Mouse (Mus musculus) activated CD4-positive, CD25-positive, alpha-beta regulatory T cell, adult 4 months (primary cell): ENCODE data around the gene Fam117a. TPM values are rescaled to one million over a fixed set of nuclear protein-coding genes. Genes with fewer than 3 reads are reported as not detected.
A peak's percentile ranks its signal among the peaks of the same experiment; 100 is the strongest.

ENCODE experiments used
- ATAC-seq: one replicate; pipeline ENCODE4 v1.8.0; 2017
- polyA plus RNA-seq, 2 experiments: library from polyadenylated mRNA; unstranded; fragments of 100-300 nt; shearing (Covaris generic); gene quantifications; one replicate each; pipeline ENCODE4 v1.2.1; 2017

Fam117a gene
- polyA plus RNA-seq, 2 experiments from 2014 or later = 17.4 to 21.9 TPM

DNA sequence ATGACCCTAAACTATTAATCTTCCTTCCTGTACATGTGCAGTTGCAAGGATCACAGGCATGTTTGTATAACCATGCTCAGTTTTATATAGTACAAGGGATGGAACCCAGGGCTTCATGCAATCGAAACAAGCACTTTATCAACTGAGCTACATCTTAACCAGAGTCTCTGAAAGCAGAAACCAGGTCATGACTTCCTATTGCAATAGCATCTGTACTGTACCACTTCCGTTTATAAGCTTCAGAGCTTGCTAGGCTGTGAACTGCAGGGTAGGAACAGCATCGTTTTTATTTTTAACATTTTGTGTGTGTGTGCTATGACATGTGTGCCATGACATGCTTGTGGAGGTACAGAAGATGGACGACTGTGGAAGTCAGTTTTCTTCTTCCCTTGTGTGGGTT is 3.6 kb upstream of the Fam117a start:
- peak; percentile 43 for ATAC-seq

DNA sequence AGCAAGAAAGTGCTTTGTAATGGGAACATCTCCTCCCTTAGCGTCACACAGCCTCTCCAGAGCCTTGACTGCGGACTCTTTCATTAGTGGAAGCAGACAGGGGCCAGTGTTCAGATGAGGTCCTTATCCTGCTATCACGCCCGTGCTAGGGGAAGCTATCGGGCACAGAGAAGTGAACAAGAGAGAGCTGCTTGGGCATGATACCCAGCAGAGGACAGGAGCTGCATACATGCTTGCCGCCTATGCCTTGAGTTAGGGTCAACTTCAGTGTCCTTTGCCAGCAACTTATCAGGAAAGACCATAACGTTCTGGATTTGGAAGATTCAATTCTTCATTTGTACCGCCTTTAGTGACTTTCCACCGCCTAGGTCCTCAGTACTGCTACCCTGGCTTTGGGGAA is 3.0 kb upstream of the Fam117a start:
- no peak for ATAC-seq

DNA sequence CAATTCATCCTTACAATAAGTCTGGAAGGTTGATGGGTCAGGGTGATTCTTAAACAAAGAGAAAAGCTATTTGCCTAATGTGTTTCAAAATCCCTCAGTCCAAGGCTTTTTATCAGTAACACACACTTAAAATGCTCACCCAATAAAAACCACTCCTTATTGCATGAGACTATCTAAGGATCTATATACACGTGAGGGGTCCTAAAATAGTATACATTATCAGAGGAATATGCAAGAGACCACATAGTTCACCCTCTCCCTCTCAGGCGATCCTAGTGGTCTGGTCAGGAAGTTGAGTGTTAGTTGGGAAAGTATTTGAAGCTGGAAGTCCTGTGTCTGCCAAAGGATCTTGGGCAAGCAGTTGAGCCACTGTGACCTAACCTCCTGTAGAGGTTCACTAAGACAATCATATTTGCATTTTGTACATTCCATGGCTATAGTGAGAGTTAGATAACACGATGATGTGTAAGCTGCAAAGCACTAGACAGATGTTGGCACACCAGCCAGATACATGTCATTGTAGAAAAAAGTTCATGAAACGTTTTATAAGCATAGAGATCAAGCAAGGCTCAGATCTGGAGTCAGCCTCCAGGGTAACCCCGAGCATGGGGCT is 2.3 kb upstream of the Fam117a start:
- no peak for ATAC-seq

DNA sequence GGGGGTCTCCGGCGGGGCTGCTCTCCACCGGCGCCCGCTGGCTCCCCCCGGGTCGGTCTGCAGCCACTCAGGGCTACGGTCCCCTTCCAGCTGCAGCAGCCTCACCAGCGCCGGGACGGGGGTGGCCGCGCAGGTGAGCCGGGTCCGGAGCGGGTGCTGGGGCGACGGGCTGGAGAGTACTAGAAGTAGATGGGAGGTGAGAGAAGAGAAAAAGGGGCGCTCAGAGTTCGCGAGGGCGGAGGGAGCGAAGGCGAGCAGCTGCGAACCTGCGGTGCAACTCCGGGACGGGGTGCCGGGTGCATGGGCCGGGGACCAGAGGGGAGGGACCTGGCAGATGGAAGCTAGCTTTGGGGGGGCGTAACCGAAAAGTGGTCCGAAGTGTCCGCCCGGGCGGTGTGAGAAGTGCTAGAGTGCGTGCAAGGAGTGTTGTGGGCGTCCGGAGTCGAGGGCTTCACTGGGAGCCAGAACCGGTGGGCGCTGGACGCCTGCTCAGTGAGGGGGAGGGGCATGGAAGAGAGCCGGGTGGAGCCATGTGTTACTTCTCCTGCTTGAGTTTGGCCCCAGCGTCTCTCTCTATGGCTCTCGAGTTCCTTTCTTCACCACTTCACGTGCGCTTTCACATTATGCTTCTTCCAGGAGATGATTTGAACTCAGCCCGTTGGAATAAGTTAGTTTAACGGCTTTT is 453 bp downstream of the Fam117a start:
- ATAC-seq = no peak

DNA sequence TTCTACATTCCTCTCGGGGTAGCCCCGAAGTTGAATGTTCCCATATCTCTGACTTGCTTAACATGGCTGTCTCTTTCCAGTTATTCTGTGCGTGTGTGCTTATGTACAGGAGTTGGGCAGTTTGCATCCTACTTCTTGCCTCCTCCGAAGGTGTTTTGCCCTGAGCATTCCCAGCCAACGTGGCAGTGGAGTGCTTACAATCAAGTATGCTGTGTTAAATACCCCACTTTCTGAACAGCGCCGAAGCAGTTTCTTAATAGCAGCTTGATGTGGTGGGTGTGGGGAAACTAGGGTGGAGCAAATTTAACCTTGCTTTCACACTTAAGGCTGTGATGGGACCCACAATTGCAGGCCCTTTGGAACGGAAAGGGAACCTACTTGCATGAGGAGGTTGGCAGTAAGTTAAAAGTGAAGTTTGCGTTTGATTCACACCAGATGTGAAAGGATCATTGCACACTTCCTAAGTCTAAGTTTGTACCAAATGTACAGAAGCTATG is 1.1 kb downstream of the Fam117a start:
- no peak for ATAC-seq

DNA sequence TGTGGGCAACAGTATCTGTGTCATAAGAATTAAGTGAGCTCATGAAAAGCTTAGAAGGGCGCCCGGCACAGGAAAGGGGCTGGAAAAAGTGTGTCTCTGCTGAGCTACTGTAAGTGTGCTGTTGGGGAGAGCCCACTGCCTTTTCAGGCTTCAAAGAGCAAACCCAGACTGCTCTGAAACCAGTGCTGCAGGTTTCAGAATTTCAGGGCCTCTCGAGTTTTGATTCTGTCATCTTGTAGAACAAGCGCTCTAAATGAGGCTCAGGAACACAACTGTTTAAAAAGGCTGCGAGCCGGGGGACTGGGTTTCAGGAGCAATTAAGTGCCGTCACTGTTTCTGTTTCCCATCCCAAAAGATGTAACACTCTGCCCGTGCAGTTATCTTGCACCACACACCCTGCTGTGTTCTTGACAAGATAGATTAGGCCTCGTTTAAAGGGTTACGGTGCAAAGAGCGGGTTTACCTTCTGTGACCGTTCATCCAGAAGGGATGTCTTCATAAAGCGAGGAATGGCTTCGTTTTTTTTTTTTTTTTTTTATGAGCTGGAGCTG is 2.7 kb downstream of the Fam117a start:
- no peak for ATAC-seq

DNA sequence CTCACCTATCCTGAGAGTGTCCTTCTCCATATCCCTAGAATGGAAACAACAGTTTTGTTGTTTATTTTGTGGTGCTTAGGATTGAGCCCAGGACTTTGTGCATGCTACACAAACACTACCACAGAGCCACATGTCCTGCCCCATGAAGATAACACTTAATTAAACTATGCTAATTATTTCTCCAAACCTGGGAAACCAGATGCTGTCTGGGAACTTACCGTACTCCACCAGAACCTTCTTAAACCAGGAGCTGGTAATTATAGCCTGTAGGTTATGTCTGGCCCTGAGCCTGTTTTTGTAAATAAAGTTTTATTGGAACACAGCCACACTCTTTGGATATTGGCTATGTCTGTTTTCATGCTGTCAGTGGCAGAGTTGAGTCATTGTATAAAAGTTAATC is 3.4 kb downstream of the Fam117a start:
- no peak for ATAC-seq

DNA sequence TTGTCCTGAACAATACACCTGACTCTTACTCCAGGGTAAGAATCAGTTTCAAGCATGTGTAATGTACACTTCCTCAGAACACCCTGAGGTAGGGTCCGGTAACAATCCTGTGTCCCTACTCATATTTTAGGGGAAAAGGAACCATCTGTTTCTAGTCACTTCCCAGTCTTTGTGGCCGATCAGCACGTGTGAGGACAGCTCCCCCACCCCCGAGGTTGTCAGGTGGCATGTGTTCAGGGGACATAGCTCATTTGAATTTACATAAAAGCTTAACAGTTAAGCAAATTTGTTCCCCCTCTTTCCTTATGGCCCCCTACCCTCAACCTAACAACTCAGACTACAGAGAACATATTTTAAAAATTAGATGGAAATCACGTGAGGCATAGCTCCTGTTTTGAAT is 3.8 kb downstream of the Fam117a start:
- ATAC-seq = no peak

DNA sequence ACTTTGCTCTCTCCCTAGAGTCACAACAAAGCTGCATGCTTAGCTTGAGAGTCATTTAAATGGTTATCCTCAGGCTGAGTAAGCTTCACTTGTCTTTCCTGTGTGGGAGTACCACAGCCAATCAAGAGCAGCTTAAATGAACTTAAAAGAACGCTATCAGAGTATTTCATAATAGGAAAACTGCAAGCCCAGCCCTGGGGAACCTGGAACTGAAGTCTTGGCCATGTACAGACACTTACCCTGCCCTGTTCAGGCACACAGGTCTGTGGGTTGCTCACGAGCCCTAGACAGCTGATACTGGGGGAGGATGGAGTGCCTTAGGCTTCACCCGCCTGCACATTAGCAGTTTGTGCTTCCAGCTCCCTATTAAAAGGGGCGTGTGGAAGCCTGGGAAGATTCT is 6.4 kb downstream of the Fam117a start:
- no peak for ATAC-seq

DNA sequence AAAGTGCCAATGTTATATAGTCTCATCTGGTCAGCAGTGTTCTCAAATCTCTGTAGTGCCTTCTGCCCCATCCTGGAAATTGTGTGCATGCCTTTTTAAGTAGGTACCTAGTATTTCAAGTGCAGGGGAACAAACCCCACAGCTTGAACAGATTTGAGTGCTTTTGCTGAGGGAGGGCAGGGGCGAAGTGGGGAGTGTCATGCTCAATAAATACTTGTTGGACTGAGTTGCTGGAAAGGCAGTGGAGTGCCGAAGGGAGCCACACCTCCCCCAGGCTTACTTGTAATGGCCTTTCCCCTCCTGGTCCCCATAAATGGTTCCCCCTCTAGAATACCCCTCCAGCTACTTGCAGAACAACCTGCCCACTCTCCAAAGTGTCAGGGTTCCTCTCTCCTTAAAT is 7.4 kb downstream of the Fam117a start:
- ATAC-seq = no peak

DNA sequence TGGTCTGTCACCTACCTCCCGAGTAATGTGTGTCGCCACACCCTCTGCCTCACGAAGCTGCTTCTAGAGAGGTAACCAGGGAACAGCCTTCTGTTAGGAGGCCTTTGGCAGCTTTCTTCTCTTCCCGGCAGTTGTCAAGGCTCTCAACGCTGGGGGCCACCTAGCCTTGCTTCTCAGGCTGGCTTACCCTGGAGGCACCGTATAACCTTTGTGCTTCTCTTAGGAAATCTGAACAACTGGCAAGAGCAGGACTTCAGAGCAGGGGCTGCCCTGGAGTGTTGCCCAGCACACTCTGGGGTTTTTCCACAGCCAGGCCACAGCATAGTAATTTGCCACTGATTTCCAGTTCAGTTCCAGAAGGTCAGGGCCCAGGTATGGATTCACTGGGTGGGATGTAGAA is 13.5 kb downstream of the Fam117a start:
- ATAC-seq = no peak

DNA sequence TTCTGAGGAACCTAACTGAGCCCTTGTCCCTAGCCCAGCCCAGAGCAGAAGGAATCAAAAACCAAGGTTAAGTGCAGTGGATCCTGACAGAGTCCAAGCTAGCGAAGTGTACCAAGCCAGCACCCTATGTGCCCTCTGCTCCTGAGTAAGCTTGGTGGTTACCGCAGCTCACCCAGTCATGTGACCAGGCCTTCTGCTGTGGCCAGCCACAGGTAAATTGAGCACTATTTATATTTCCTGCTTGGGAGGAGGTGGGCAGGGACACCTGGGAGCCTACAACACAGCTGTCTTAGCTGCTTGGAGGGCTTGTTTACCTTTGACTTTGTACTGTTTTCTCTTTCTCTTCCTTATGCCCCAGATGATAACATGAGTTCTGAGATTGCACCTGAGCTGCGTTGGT is 14.1 kb downstream of the Fam117a start:
- peak; percentile 28 for ATAC-seq

DNA sequence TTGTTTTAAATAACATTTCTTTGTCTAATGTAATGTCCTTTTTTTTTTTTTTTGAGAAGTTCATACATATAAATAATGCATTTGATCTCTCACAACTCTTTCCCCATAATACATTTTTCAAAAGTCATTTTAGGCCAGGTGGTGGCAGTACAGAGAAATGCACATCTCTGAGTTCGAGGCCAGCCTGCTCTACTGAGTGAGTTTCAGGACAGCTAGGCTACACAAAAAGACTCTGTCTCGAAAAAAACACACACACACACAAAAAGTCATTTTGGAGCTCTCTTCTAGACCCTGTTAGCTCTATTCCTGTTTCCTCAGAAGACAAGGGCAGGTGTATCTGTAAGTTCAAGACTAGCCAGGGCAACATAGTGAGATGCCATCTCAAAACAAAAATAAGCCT is 15.9 kb downstream of the Fam117a start:
- ATAC-seq = no peak

DNA sequence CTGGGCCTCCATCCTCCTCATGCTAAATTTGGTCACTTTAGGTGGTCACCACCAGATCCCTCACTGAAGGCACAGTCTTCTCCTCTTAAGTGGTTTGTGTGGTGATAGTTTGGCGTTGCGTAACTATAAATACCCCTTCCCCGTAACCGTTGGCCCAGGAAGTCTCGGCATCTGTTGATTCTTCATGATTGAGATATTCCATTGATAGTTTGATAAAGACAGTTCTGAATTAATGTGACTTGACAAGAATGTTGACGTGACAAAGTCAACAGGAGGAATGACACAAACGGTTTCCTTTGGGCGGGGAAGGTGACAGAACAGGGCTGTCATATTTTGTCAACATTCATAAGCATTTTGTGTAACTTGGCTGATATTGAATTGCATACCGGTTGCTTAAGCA is 16.4 kb downstream of the Fam117a start:
- no peak for ATAC-seq

DNA sequence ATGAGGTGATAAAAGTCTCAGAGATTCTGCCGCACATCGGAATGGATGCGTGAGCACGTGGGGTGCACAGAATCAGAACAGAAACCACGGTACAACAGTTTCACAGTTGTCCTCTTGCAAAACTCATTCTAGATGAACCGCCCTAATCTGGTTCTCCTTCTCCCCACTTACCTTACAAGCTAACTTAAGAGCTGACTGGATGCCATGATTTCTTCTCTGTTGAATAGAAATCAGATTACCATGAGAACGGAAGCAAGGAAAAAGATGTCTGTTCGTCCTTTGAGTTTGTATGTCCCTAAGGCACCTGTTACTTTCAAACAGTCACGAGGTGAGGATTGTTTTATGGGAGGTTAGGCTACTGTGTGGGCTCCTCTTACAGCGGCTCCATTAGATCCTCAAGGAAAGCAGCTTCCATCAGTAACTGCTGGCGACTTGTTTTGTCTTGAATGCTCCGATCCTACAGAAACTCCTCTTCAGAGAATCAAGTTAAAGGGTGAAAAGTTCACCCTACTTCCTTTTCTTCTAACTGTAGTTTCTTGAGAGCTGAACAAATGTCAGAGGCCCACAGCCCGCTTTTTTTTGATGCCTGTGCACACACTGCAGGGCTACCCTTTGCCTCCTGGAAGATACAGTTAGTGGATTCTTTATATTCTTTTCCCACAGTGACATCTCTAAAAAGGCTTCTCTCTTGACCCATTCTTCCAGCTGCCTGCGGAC is 17.6 kb downstream of the Fam117a start:
- ATAC-seq = no peak

DNA sequence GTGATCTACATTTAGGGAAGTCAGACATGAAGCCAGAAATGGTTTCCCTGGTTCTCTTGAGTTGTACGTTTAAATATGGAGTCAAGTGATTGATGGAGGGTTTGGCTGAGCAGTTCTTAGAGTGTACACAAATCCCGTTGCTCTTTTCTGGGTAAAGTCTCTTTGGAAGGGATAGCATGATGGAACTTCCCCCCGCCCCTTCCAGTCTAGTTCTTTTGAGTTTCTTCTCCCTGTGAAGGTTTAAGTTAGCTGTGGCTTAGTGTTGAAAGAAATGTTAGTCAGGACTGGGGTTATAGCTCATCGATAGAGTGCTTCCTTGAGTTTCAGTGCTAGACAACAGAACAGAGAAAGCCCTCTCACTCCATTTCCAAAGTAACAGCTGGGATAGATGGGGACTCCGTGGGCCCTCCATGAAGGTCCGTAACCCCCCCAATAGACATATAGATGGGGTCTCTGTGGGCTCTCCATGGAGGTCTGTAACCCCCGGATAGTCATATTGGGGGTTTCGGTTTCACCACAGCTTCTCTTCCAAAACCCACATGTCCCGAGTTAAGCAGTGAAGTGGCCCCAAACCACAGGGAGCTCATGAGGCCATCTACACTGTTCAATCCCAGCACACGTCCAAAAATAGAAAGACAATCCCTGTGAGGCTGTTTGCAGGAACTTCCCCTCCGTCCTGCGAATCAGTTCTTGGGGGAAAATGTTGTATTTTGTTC is 18.3 kb downstream of the Fam117a start:
- no peak for ATAC-seq

DNA sequence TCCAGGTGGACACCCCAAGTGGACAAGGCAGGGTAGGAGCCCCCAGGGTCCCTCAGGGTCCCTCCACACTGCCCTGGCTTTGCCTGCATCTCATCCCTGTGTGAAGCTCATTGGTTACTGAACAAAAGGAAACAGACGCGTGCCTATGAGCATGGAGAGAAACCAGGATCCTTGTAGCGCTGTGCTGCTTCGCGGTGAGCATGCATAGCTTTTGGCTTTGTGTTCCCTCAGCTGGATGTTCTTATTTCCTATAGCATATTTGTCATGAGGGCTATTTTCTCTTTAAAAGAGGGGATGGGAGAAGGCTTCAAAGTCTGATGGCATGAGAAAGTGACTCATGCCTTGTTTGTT is 18.8 kb downstream of the Fam117a start:
- ATAC-seq = no peak

DNA sequence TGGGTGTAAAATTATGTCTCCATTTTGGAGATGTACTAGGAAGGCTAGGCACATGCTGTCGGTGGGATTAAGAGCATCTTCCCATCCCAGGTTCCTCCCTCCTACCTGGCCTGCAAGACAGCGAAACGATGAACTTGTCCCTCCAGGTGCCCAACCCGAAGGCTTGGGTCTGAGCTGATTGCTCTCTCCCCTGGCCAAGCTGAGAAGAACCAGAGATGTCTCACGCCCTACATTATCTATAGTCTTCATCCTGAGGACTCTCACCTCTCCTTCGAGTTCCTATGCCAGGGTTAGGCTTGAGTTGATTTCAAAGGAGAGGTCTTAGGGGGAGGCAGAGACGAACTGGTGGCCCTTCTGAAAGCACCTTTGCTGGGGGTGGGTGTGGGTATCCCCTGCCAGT is 19.2 kb downstream of the Fam117a start:
- ATAC-seq = no peak

DNA sequence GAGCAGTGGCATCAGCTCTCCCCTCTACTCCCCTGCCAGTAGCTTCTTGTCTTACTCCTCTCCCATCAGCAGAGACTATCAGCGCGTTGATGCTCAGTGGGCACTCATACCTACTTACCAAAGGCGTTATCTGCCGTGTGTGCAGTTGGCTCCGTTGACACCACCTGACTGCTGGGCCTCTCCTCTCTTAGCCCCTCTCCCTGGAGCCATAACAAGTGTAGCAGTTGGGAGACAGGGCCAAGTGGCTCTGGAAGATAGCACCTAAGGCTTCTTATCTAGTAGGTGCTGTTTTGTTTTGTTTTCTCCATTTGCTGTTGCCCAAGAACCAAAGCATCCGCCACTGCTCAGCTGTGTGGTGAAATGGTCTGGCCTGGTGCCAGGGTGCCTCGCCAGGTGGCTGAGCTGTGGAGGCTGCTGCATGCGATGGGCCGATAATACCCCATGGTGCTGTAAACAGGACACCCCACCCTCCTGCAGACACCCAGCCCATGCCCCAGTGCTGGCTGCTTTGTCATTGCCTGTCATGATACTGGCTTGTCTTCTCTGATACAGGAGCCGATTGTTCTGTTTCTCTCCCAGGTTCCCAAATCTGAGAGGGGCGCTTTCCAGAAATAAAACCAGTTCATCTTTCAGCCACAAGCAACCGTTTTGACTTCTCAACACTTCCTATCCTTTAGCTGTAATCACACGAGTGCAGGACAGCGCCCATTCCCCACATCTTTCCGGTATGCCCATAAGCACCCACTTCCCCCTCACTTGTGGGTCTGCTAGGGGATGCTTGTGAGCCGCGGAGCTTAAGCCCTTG is 19.9 kb downstream of the Fam117a start:
- peak; percentile 89 for ATAC-seq

DNA sequence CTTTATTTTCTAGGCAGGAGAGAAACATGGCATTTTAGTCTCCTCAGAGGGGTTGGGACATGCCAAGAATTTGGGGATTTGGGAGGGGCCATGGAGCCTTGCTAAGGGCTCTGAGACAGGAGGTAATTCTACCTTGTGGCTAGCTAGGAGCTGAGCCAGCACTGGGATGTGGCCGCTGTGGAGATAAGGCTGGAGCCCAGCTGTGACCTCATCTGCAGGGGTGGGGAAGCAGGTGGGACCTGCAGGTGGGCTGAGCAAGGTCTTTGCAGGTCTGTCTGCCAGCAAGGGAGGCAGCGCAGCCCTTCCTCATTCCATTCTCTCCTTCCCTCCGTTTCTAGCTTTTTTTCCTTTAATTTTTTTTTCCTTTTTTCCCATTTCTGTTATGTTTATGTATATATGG is 21.4 kb downstream of the Fam117a start:
- no peak for ATAC-seq

DNA sequence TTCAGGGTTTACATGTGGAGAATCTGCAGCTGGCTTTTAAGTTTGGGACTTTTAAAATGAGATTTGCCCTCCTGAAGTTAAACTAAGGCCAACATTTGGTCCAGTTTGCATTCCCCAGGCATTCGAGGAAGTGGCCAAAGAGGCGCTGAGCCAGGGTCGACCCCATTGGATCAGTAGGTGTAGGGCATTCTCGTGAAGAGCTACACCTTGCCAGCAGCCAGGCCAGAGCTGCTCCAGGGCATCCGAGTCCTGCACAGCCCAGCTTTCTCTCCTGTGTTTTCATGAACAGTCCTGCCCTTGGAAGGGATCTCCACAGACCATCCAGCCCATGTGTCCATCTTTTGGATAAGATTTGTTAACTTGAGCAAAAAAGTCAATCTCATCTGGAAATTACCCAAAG is 27.6 kb downstream of the Fam117a start:
- ATAC-seq = no peak

DNA sequence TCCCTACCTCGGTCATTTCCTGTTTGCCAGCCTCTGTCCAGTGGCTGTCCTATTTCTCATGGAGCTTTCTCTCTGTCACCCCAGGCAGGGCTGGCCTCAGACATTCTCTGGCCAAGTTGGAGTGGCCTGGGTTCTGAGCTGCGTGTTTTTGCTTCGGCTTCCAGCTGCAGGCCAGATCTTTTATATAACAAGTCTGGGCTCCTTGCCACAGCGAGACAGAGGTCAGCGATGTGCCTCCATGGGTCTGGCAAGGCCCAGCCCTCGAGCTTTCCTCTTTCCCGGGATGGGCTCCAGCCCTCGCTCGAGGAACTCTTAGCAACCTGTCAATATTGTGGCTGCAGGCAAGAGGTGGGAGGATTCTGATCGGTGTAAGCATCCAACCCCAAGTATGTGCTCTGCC is 28.8 kb downstream of the Fam117a start:
- no peak for ATAC-seq
